Comparison of ENCODE assay signal across 10 mouse cellular contexts in the genomic region with DNA sequence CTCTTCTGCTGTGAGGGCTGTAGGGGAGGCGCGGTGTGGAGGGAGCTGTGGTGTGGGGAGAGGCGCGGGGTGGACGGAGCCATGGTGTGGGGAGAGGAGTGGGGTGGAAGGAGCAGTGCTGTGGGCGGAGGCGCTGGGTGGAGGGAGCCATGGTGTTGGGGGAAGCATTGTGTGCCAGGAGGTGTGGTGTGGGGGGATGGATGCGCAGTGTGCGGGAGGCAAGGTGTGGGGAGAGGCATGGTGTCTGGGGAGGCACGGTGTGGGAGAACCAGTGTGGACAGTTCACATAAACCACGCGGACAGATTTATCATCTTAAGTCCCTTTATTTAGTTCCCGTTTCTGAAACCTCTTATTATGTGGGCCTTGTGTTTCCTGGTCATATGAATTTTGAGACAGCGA.
DNase-seq lines count a peak whose midpoint lies in the region; ATAC-seq lines count a peak whose summit lies in the region.
"Had no signal": no experiment of that assay in that cellular context is flagged by ENCODE, and none has a peak within 500 bp of the region (broad histone marks: within the 10 kb centered on the region; RNA-seq: fewer than 3 reads in every experiment).

No protein-coding gene starts in this region.

- WGBS in hindbrain, embryonic 10.5 days = 94% methylated on average over 14 of the region's 14 CpGs
- WGBS in hindbrain, embryonic 16.5 days = 90% methylated on average over 14 of the region's 14 CpGs
- WGBS in neural tube, embryonic 13.5 days = 88% methylated on average over 14 of the region's 14 CpGs

- no peaks in the 10 kb centered on the region for H3K36me3 ChIP-seq in hindbrain, embryonic 10.5 days
- H3K36me3 ChIP-seq in hindbrain, embryonic 16.5 days (ENCODE audit: control insufficient read depth, insufficient read depth, low read length) = no peaks in the 10 kb centered on the region
- H3K36me3 ChIP-seq in neural tube, embryonic 13.5 days = no peaks in the 10 kb centered on the region
- H3K36me3 ChIP-seq: hindbrain, embryonic 15.5 days had no signal

- peak overlapping the region; percentile 79 for H3K27ac ChIP-seq in hindbrain, embryonic 10.5 days
- H3K27ac ChIP-seq in hindbrain, embryonic 16.5 days (ENCODE audit: low read depth, low read length) = no peak overlapping the region
- no peak overlapping the region for H3K27ac ChIP-seq in neural tube, embryonic 13.5 days (replicated peaks)
- H3K27ac ChIP-seq: hindbrain, embryonic 15.5 days had no signal

- H3K4me1 ChIP-seq in hindbrain, embryonic 10.5 days (replicated peaks) = peaks cover 47% of the 10 kb centered on the region
- no peaks in the 10 kb centered on the region for H3K4me1 ChIP-seq in hindbrain, embryonic 16.5 days (ENCODE audit: control insufficient read depth, insufficient read depth, low read depth, low read length)
- H3K4me1 ChIP-seq in neural tube, embryonic 13.5 days (replicated peaks) = peaks cover 25% of the 10 kb centered on the region

- intact Hi-C loops in heart, postnatal 14 days (cut with DNase I) = no loop called here

- ATAC-seq in hindbrain, embryonic 16.5 days = no peak
- ATAC-seq in neural tube, embryonic 13.5 days (ENCODE audit: low read depth) = 0 out of 2 replicates have a peak, but pooled peaks have one; percentile 38

- no peak overlapping the region for H3K4me3 ChIP-seq in hindbrain, embryonic 10.5 days
- no peak overlapping the region for H3K4me3 ChIP-seq in hindbrain, embryonic 16.5 days (ENCODE audit: low read length)
- H3K4me3 ChIP-seq in neural tube, embryonic 13.5 days = no peak overlapping the region
- H3K4me3 ChIP-seq: hindbrain, embryonic 15.5 days had no signal

- no peak overlapping the region for H3K4me2 ChIP-seq in hindbrain, embryonic 16.5 days (ENCODE audit: low read length)
- no peak overlapping the region for H3K4me2 ChIP-seq in neural tube, embryonic 13.5 days
- H3K4me2 ChIP-seq: hindbrain, embryonic 15.5 days; liver, embryonic 11.5 days had no signal

- H3K9ac ChIP-seq in hindbrain, embryonic 16.5 days (ENCODE audit: low read depth, low read length) = no peak overlapping the region
- no peak overlapping the region for H3K9ac ChIP-seq in neural tube, embryonic 13.5 days
- H3K9ac ChIP-seq: hindbrain, embryonic 15.5 days had no signal

- H3K9me3 ChIP-seq in hindbrain, embryonic 10.5 days = no peaks in the 10 kb centered on the region
- H3K9me3 ChIP-seq in hindbrain, embryonic 16.5 days (ENCODE audit: control insufficient read depth, low read length) = no peaks in the 10 kb centered on the region
- no peaks in the 10 kb centered on the region for H3K9me3 ChIP-seq in neural tube, embryonic 13.5 days
- H3K9me3 ChIP-seq: hindbrain, embryonic 15.5 days had no signal

- H3K27me3 ChIP-seq in hindbrain, embryonic 10.5 days (ENCODE audit: insufficient read depth, poor library complexity, severe bottlenecking) = peaks cover 18% of the 10 kb centered on the region; the same call in 1 of the 2 replicates
- H3K27me3 ChIP-seq in hindbrain, embryonic 16.5 days (replicated peaks; ENCODE audit: control insufficient read depth, insufficient read depth, low read length) = no peaks in the 10 kb centered on the region
- no peaks in the 10 kb centered on the region for H3K27me3 ChIP-seq in neural tube, embryonic 13.5 days
- H3K27me3 ChIP-seq: CH12.LX; hindbrain, embryonic 15.5 days had no signal

- DNase-seq in hindbrain, embryonic 10.5 days (ENCODE audit: low spot score) = no peak
- no peak for DNase-seq in neural tube, embryonic 10.5 days (ENCODE audit: extremely low spot score, low spot score)
- peak; percentile 11 to 22 for DNase-seq in heart, postnatal 14 days
- DNase-seq in Muller cell, postnatal 12 days (ENCODE audit: inconsistent ontology term) = no peak
- DNase-seq in frontal cortex, postnatal 36 days (ENCODE audit: low spot score in 2 of 2) = no peak

Comparison
In these comparisons a context has a peak if more than half of its experiments do, and no peak if none do; other contexts are left out.
1. DNase-seq: peak in heart, postnatal 14 days (2 of 2); none in hindbrain, embryonic 10.5 days (single experiment), neural tube, embryonic 10.5 days (single experiment), Muller cell, postnatal 12 days (single experiment) and frontal cortex, postnatal 36 days (0 of 2).